Mouse (Mus musculus): ENCODE data around the gene Gm20075. TPM values are rescaled to one million over a fixed set of nuclear protein-coding genes. Genes with fewer than 3 reads are reported as not detected.

Gm20075 gene
- polyA plus RNA-seq, 1 experiment from 2014 or later = 30.7 TPM

DNA sequence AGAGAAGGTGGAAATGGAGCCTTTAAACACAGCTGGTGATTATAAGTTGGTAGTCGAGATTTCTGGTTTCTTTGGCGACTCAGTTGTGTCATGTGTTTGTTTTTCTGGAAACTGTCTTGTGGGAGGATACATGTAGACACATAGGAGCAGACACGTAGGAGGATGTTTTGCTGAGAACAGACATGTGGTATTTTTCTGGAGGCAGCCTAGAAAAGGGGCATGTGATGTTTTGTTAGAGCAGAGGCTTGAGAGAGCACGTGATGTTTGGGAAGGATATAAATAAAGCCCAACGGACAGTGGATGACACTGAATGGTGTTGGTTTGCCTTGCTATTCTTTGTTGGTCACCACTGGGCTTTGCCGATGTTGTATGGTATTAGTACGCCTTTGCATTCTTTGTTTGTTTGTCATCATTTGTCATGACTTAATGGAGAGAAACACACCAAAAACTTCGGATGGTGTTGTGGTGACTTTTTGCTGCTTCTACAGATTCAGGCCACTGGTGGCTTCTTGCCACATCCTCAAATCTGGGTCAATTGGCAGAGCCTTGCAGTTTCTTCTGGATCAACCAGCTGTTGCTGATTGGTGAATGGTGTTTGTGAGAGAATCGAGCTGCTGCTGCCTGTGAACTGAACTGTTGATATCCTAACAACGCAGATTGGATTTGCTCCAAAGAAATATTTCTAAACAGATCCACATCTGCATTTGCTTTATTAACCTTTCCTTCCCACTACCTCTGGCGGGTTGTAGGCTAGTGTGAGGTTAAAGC, 40.7 kb downstream of the Gm20075 start:
- no peaks in the 10 kb centered on the region for H3K36me3 ChIP-seq
- H3K9ac ChIP-seq = no peak overlapping the region
- no peaks in the 10 kb centered on the region for H3K27me3 ChIP-seq
- WGBS = 77% methylated on average over 11 of the region's 11 CpGs
- H3K4me3 ChIP-seq = no peak overlapping the region
- H3K9me3 ChIP-seq = no peaks in the 10 kb centered on the region
- H3K4me1 ChIP-seq (replicated peaks) = 0 out of 2 replicates have a peak, but pooled peaks cover 4% of the 10 kb centered on the region
- no peak for ATAC-seq (ENCODE audit: low read depth)
- H3K4me2 ChIP-seq = no peak overlapping the region
- no peak overlapping the region for H3K27ac ChIP-seq (replicated peaks)

DNA sequence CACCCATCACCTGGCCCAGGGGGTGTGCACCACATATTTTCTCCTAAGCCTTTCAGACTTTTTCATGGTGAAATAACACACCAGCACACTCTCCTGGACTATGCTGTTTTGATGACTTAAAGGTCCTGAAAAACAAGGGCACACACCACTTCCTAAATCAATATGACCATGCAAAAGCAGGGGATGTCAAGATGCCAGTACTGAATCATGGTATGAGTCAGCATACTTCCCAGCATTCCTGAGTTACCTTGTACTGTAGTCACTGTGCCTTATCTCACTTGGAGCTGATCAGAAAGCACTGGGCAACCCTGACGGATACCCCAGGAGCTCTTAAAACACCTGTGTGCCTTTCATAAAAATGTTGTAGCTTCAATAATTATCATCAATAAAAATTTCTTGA, 41.6 kb downstream of the Gm20075 start:
- ATAC-seq (ENCODE audit: low read depth) = no peak
- Histone ChIP-seq H3K9ac (no peak overlapping the region), H3K27me3 (no peaks in the 10 kb centered on the region), H3K4me3 (no peak overlapping the region), H3K4me2 (no peak overlapping the region), H3K36me3 (no peaks in the 10 kb centered on the region), H3K9me3 (no peaks in the 10 kb centered on the region), H3K4me1 (replicated peaks) (no peaks in the 10 kb centered on the region), H3K27ac (replicated peaks) (no peak overlapping the region)
- WGBS = 84% methylated on average over 1 of the region's 1 CpGs

DNA sequence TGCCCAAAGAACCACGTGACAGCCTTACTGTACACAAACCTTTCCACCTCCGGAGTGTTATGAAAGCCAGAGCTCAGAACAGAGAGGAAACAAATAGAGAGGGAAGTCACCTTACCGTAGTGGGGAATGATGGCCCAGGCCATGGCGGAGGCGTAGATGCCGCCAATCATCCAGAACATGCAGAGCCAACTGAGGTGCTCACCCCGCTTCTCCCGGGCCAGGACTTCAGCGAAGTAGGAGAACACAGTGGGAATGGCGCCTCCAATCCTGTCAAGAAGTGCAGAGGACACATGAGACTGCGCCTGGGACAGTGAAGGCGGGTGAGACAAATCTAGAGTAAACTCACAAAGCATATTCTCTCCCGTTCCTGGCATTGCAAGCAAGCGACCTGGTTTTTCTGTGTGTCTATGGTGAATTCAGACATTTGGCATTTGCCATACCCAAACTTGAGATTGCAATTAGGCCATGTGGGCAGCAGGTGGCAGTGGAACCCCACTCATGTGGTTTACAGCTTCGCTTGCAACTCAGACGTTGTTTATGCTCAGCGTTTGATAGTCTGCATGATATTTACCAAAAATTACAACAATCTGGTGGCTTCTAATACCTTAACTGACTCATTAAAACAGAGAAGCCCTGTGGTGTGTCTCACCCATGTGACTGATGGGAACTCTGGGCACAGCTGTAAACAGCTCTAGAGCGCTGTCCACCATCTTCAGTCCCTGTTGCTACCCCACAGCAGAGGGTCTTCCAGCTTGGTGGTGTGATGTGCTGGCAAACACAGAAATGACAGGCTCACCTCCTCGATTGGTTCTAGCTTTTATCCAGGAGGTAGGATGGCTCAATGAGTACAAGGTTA, 50.6 kb downstream of the Gm20075 start:
- H3K4me1 ChIP-seq (replicated peaks) = no peaks in the 10 kb centered on the region
- 0 out of 2 replicates have a peak, but pooled peaks cover 4% of the 10 kb centered on the region for H3K36me3 ChIP-seq
- H3K27ac ChIP-seq (replicated peaks) = no peak overlapping the region
- no peak overlapping the region for H3K4me2 ChIP-seq
- 62% methylated on average over 19 of the region's 19 CpGs for WGBS
- H3K4me3 ChIP-seq = no peak overlapping the region
- 0 out of 2 replicates have a peak, but pooled peaks have one; percentile 47 for ATAC-seq (ENCODE audit: low read depth)
- H3K27me3 ChIP-seq = no peaks in the 10 kb centered on the region
- H3K9ac ChIP-seq = no peak overlapping the region
- no peaks in the 10 kb centered on the region for H3K9me3 ChIP-seq

Other genes with a start within 250 kb of the Gm20075 start
- 2.7 and 3.7 TPM in 2 replicates for gene Iqgap2, start 189.5 kb downstream of the Gm20075 start, polyA plus RNA-seq (2015; fragmentation: Nextera tagmentation; extraction: Ambion mirVana)
- 0.36 TPM in 1 of 2 replicates, not detected in the other for gene Gm17190, start 678 bp upstream of the Gm20075 start, polyA plus RNA-seq (2015; fragmentation: Nextera tagmentation; extraction: Ambion mirVana)
- gene Sv2c, start 51.2 kb upstream of the Gm20075 start, polyA plus RNA-seq (2015; fragmentation: Nextera tagmentation; extraction: Ambion mirVana) = 26.8 and 32.3 TPM in 2 replicates

Data from neural tube, embryonic 13.5 days (tissue).